Mouse (Mus musculus): ENCODE data around the gene Mindy1.
A peak's percentile ranks its signal among the peaks of the same experiment; 100 is the strongest.

The Mindy1 gene

DNA sequence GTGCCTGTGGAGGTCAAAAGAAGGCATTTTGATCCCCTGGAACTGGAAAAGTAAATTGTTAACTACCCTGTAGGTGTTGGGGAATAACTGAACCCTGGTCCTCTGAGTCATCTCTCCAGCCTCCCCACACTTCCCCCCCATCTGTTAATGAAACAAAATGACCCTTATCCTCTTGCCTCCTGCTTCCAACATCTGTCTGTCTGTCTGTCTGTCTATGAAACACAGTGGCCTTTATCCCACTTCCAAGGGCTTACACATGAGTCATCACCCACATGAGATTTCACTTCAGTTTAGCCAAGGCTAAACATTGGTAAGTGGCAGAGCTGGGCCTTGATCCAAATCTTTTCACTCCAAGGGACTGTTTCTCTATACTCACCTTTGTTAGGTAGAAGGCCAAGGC lies 13.3 kb upstream of the Mindy1 start:
- no peak for DNase-seq (ENCODE audit: low spot score)

DNA sequence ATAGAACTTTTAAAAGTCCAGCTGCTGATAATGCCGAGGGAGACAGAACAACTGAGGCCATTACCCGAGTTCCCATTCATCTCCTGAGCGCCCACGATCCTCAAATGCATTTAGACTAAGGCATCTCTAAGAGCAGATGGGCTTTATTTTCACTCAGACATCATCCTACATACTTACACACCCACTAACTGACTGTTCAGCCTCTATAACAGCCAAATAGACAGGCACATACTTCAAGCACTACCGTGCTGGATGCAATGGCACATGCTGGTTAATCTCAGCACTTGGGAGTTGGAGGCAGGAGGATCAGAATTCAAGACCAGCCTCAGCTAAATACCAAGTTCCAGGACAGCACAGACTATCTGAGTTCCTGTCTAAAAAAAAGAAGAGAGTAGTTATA lies 11.4 kb upstream of the Mindy1 start:
- DNase-seq (ENCODE audit: low spot score) = no peak

DNA sequence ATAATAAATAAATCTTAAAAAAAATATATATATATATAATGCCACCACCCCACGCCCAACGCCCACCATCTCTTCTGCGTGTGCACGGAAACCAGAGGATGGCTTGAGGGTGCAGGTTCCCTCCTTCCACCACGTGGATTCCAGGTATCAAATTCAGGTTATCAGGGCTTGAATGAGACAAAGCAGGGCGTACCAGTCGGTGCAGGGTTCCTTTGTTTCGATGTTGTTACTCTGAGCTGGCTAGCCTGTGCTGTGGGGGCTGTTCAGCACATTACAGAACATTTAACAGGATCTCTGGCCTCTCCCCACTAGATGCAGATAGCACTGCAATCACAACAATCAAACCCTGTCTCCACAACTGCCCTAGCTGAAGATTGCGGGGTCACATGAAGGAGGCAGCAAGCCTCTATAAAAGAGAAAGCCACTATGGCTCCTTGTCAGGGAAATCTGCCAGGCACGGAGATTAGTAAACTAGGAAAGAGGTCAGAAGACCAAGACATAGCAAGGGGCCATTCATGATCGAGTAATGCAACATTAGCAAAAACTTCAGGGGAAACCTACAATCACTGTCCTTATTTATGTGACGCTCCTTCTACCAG lies 10.3 kb upstream of the Mindy1 start:
- no peak for DNase-seq (ENCODE audit: low spot score)

DNA sequence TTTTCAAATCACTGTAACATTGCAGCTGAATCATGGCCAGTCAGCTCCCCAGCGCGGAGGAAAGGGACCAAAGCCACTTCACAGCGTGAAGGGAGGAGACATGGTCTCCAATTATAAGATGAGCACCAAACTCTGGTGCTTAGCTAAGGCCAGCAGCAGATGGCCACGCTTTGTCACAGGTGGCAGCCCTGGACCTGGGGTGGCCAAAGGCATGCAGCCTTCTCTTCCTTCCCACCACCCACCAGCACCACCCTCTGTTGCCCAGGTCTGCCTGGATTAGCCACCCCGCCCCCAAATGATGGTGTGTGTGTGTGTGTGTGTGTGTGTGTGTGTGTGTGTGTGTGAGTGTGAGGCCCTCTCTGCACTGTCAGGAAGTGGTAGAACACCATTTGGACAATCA lies 7.7 kb upstream of the Mindy1 start:
- DNase-seq (ENCODE audit: low spot score) = no peak

DNA sequence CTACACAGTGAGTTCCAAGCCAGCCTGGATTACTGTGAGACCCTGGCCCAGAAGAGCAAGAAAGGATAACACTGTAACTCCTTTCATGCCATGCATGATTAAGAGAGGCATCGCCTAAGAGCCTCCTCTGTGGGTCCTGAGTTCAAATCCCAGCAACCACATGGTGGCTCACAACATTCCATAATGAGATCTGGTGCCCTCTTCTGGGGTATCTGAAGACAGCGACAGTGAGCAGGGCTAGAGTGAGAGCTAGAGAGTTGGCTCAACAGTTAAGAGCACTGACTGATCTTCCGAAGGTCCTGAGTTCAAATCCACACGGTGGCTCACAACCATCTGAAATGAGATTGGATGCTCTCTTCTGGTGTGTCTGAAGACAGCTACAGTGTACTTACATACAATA lies 6.7 kb upstream of the Mindy1 start:
- DNase-seq (ENCODE audit: low spot score) = no peak

DNA sequence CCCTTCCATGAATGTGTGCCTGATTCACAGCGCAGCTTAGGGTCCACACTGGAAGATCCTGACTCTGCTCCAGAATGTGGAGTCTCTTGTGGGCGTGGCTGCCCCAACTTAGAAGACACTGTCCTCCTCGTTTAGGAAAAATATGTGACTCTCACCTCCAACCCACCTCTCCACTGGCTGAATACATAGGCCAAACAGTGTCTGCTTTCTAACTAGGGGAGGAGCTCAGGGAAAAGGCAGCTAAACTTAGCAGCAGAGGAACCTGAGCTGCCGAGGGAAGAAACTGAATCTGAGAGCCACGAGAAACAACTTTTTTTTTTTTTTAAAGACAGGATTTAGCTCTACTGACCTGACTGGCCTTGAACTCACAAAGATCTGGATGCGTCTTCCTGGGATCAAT lies 6.0 kb upstream of the Mindy1 start:
- no peak for DNase-seq (ENCODE audit: low spot score)

DNA sequence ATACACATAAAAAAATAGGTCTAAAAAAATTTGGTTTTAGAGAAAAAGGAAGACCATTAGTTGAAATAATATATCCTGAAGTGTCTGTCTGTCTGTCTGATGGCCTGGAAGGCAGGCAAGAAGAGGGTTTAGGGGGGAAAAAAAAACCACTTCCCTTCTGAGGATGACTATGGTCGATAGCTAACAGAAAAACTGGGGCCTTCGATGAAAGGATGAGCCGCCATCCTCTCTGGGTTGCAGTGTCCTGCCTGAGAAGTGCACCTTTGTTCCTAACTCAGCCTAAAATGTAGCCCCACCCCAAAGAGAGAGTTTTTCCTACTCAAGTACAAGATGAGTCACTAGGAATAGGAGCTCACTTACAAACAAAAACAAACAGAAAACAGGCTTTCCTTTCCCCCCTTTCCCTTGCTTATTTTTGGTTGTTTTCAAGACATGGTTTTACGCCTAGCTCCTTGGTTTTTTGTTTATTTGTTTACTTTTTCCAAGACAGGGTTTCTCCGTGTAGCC lies 4.7 kb upstream of the Mindy1 start:
- no peak for DNase-seq (ENCODE audit: low spot score)

DNA sequence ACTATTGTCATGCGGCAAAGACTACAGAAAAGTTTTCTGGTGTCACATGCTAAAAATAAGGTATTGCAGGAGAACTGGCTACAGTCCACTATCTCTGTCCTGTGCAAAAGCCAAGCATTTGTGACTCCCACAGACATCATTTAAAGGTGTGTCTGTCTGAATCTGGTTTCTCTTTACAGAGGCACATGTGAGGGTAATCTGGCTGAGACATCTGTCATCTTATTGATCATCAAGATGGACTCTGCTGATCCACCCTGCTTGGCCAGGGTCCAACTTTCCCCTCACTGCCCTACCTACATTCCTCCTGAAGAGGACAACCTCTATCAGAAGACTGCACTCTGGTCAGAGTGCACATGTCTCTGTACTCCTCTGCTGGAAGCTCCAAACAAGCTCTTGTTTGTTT lies 4.0 kb upstream of the Mindy1 start:
- DNase-seq (ENCODE audit: low spot score) = no peak

DNA sequence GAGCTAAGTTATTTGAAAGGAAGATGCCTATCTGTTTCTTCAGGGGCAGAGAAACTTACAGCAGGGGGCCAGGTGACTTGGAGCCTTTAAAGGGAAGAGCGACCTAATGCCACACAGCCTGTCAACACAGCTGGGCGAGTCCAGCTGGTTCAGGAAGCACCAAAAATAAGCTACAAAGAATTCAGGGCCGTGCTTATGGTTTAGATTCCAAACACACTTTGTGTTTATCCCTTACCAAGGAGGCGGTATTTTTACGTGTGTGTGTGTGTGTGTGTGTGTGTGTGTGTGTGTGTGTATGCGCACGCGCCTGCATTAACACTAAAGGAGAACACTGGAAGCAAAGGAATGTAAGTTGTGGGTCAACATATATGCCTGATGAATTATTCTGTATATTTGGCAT lies 398 bp upstream of the Mindy1 start:
- no peak for DNase-seq (ENCODE audit: low spot score)

DNA sequence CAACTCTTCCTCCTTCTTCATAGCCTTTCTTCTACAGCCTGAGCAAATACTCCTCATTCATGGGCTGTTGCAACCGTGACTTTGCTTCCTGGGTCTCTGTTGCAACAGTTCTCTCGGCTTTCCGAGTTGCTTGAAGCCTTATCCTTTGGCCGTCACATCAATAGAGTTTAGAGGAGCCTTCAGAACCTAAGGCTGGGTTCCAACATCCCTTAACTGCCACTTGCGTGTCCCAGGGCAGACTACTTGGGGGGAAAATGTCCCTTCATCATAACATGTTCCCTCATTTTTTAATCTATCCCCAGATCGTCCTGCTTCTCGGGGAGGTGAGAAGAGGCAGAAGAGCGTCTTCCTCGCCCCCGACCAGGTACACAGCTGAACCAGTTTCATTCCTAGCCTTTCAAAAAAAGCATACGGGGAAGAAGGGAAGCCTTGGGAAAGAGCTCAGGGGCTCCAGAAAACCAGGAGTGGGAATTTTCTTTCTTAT lies 1.3 kb downstream of the Mindy1 start:
- no peak for DNase-seq (ENCODE audit: low spot score)

DNA sequence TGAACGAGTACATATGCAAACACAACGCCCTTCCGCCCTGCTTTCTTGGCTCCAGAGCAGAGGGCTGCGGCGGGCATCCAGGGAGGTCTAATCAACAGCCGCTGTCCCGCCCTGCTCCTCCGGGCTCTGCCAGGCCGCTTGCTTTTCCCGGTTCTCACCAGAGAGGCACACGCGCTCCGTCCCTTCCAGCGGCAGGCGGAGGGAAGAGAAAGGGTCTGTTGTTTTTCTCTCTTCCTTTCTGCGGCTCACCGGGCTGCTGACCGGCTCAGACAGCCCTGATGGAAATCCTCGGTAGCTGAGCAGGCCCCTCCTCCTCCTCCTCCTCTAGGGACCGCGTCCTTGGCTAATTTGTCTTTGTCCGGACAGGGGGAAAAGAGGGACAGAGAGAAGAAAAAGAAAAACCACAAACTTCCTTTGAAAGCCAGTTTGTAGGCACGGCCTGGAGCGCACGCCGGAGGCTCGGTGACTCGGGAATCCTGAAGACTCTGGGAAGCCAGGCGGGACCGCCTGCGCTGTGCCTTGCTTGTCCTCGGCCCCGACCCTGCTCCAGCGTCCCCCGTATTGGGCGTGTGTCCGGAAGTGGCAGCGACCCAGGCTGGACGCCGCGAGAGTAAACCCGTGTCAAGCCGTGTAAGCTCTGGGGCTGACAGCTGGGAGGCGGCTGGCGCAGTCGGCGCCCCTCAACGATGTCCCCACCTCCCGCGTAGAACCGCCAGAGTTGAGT lies 1.9 kb downstream of the Mindy1 start:
- peak; percentile 69 for DNase-seq (ENCODE audit: low spot score)

DNA sequence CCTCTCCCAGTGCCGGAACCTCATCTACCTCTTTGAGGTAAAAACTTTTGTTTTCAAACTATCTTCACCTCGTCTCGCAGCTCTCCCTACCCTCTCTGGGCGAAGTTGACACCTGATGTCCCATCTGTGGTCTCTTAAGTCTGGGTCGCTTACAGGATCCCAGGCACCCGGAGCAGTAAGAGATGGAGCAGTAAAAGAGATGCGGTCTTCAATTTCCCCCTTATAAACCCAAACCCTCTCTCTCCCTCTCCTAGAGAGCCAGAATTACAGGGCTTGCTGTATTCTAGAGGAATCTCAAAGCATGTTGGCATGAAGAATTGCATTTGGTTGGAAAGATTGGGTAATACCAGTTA lies 2.4 kb downstream of the Mindy1 start:
- DNase-seq (ENCODE audit: low spot score) = no peak

DNA sequence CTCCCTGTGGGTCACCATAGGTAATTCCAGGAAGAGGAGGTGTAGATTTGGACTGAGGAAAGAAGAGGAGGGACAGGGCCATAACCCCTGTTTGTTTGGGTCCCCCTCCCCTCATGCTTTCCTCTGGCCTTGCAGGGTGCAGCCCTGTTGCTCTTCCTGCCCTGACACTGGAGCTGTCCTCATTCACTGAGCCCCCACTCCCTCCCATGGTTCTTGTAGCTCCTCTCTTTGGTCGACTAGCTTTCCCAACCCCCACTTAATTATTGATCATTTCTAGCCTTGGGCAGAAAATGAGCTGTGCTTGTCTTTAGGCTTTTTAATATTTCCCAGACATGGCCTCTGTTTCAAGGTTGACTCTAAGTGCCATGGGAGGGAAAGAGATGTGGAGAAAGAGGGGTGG lies 2.9 kb downstream of the Mindy1 start:
- DNase-seq (ENCODE audit: low spot score) = no peak

DNA sequence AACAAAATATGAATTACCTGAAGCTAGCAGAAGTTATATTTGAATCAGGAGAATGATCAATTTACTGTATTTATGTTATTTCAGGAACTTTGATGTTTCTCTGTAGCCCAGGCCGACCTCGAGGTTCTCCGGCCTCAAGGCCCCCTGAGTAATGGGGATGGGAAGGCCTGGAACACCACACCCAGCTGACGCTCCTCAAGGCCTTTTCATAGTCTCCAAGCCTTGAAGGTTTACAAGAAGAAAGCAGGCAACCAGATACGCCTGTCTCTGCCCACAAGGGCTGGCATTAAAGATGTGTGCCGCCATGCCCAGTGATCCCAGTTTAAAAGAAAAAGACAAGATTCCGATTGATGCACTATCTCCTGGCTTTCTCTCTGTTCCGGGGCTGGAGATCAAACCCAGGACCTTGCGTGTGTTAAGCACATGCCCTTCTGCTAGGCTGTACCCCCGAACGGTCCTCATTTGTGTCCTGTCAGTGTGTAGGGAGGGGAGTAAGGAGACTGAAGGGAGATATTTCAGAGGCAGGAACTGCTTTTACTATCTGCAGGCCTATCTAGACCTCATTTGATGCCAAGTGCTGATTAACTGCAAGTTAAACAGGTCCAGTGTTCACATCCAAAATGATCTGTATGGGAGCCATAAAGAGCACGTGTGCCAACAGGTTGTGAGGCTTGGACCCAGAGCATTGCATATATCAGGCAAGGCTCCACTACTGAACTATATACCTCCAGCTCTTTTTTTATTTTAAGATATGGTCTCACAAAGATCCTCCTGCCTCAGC lies 3.5 kb downstream of the Mindy1 start:
- DNase-seq (ENCODE audit: low spot score) = no peak

DNA sequence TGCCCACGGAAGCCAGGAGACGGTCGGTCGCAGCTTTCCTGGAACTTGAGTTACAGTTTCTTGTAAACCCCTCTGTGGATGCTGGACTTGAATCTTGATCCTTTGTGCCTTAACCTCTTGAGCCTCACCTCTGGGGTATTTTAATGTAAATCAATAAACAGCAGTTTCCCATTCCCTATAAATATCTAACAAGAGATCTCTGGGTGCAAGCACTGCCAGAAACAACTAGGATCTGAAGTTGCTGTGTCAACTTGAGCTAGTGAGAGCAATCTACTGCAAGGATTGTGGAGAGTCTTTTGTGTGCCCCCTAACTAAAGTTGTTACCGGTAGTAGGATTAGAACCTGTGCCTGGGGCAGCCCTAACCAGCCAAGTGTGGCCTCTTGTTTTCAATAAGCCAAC lies 4.2 kb downstream of the Mindy1 start:
- no peak for DNase-seq (ENCODE audit: low spot score)

DNA sequence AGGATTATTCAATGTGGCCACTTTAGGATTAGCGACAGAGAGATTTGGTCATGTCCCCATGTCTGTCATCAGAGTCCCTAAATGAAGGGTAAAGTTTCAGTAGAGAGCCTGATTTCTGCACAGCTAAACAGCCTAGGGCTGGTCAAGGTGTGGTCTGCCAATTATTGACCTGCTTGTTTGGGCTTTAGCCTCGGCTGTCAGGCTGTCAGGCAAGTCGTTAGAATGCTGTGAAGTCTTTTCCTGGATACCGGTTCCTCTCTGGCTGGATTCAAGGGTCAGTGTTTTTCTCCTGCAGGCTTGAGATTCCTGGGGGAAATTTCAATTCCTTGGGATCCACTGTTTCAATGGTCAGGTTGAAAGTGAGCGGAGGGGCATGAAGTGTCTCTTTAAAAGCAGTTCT lies 4.9 kb downstream of the Mindy1 start:
- DNase-seq (ENCODE audit: low spot score) = no peak

DNA sequence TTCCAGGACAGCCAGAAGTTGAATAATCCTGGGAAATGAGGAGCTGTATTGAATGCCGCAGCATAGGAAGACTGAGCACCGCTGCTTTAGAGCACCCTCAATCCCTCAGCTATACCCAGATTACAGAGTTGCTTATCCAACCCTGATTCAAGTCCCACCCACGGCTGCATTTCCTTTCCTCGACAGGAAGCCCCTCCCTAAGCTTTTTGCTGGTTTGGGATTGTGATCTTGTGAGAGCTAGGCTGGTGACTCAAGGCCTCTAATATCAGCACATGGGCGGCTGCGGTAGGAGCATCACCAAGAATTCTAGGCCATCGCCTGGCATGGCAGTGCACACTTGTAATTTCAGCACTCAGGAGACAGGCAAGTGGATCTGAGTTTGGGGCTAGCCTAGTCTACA lies 5.4 kb downstream of the Mindy1 start:
- no peak for DNase-seq (ENCODE audit: low spot score)

DNA sequence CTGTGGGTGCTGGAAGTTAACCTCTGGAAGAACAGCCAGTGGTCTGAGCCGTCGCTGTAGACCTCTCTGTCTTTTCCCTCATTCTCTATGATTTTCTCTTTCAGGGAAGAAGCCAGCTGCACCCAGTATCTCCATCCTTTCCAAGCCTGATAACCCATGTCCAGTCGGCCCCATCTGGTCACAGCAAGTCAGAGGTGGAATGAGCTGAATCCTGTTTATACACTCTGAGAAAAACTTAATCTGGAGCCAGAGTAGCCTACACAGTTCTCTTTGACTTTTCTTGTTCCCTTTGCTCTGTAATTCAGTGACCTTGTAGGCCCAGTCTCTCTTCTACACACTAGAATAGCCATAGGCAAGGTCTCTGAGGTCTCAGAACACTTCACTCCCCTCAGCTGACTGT lies 6.4 kb downstream of the Mindy1 start:
- no peak for DNase-seq (ENCODE audit: low spot score)

DNA sequence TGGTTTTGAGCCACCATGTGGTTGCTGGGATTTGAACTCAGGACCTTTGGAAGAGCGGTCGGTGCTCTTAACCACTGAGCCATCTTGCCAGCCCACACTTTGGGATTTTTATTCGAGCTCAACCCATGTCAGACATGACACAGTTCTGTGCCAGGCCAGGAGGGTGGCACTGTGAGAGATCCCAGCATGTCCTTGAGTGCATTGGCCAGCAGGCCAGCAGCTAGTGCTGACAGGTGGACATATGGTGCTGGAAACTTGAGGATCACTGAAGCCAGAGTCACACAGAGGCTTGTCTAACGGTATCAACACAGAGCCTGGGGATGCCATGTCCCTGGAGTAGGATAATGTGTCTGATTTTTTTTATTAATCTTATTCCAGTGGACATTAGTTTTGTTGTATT lies 8.3 kb downstream of the Mindy1 start:
- DNase-seq (ENCODE audit: low spot score) = no peak

DNA sequence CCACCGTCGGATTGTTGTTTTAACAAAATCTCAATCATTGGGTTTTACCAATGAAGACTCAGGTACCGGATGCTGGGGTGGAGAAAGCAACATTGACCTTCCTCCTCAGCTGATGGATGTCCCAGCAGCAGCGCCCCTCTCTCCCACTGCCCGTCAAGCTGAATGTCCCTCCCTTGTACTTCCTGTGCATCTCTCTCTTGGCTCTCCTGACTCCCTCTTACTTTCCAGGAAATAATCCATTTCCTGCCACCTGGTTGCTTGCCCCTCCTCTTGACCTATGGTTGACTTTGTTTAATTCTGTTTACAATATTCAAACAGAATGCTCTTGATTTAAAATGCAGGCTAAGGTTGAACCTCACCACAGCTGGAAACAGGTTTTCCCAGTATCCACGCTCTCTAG lies 9.0 kb downstream of the Mindy1 start:
- no peak for DNase-seq (ENCODE audit: low spot score)

DNA sequence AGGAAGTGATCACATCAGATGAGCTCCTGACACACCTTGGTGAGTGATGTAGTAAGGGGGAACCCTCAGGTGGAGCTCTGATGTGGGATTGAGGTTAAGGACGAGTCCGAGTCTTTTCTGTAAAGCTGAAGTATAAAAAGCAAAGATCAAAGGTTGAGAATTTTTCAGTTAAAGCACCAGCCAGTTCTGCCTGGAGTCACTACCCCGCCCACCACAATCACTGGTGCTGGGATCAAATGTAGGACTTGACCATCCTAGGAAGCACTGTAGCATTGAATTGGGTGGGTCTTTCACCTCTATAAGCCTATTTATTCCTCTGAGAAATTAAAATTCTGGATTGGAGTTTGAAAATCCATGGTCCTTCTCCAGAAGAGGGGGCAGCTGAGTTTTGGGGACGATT lies 9.9 kb downstream of the Mindy1 start:
- DNase-seq (ENCODE audit: low spot score) = no peak

DNA sequence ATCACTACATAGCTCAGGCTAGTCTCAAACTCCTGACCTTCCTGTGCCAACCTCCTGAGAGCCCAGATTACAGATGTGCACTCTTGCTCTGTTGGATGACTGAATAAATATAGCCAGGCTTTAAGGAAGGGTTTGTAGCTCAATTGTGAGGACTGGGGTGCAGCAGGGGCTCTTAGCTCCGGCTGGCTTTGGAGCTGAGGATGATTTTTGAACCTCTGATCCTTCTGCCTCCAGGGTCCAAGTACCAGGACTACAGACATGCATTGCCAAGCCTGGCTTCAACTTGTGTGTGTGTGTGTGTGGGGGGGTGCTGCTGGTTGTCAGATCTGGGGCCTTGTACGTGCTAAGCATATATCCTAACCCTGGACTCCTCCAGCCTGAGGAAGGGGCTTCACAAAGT lies 11.8 kb downstream of the Mindy1 start:
- no peak for DNase-seq (ENCODE audit: low spot score)

DNA sequence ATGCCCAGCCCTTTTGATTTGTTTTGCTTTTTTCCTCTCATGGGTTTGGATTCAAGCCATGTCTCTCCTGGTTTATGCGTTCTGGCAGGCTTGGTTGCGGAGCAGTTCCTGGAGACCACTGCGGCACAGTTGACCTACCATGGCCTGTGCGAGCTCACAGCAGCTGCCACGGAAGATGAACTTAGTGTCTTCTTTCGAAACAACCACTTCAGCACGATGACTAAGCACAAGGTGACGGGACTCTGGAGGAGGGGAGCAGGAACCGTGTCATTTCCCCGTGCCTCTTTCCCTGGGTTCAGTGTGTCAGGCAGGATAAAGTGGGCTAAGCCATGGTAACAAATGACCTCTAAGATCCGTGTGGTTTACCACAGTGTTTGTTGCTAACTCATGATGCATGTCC lies 12.4 kb downstream of the Mindy1 start:
- DNase-seq (ENCODE audit: low spot score) = no peak
